Mouse (Mus musculus) lung, adult 10 weeks (tissue): ENCODE results near the gene Gnao1. TPM values are rescaled to one million over a fixed set of nuclear protein-coding genes. Genes with fewer than 3 reads are reported as not detected.

Experiments
- polyA plus RNA-seq: library from polyadenylated mRNA; stranded (reverse); fragments of 350-450 nt; fragmentation: Illumina TruSeq; extraction: RNeasy Lipid Tissue Mini Kit (QIAGEN cat#74804); gene quantifications from one replicate; pipeline ENCODE4 v1.2.3, GENCODE M21; 2014; ENCODE audit warnings: low read depth, low replicate concordance; ENCODE audit not compliant: insufficient read depth

Gnao1 gene
- 10.3 TPM for polyA plus RNA-seq

DNA sequence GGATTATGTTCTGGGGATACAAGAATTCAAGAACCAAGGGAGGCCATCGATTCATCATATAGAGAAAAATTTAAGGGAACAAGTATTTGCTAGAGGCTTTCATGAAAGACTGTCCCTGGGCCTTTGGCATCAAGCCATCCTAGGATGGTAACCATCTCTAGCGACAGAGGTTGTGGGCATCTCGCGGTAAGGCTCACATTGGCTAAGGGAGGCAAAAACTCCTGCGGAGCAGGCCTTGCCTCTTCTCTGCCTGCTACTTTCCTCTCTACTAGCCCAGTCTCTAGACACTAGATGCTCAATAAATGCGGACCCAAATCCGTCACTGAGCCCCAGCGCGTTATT is at the start of gene Gnao1:
Gene Gnao1, plus strand, starts transcription at position 281 of the 342 bp plus-strand sequence.

GRCm38 (mm10) chr8:94012013-94012951 is 202.5 kb downstream of the Gnao1 start, which contains the start of gene Amfr:
Gene Amfr (minus strand): TSS chr8:94012842.

Other genes with a start within 250 kb of the Gnao1 start
- 61.3 TPM for gene Amfr, start 202.9 kb downstream of the Gnao1 start, polyA plus RNA-seq
- 29.2 TPM for gene Nudt21, start 227.1 kb downstream of the Gnao1 start, polyA plus RNA-seq
- 5.1 TPM for gene Ogfod1, start 227.2 kb downstream of the Gnao1 start, polyA plus RNA-seq